Mouse (Mus musculus) intestine, postnatal 0 days (tissue): Measurements from ENCODE around the gene Slc22a20. TPM values are rescaled to one million over a fixed set of nuclear protein-coding genes. Genes with fewer than 3 reads are reported as not detected.

Experiments used
- ATAC-seq: fragments of 200-750 bp; cut with Nextera tagmentation; 2 replicates; pipeline ENCODE4 v1.8.0; 2017; ENCODE audit warnings: mild to moderate bottlenecking, moderate TSS enrichment, moderate library complexity
- H3K27ac ChIP-seq: fragments of 300-500 bp; sonication (generic); 2 replicates; pipeline ENCODE4 v1.5.1; 2014; ENCODE audit warnings: mild to moderate bottlenecking, low read depth, low read length, moderate library complexity
- H3K27me3 ChIP-seq: fragments of 300-500 bp; sonication (generic); replicated peaks from 2 replicates; pipeline ENCODE4 v1.6.1; 2014; ENCODE audit warnings: low read length, mixed read lengths; ENCODE audit not compliant: control insufficient read depth, insufficient read depth
- H3K36me3 ChIP-seq: fragments of 300-500 bp; sonication (generic); 2 replicates; pipeline ENCODE4 v1.6.1; 2014; ENCODE audit warnings: mild to moderate bottlenecking, moderate library complexity; ENCODE audit not compliant: control insufficient read depth, insufficient read depth
- H3K4me1 ChIP-seq: fragments of 300-500 bp; sonication (generic); replicated peaks from 2 replicates; pipeline ENCODE4 v1.6.1; 2014; ENCODE audit warnings: antibody characterized with exemption, low read length, mixed read lengths; ENCODE audit not compliant: control insufficient read depth, insufficient read depth
- H3K4me2 ChIP-seq: fragments of 300-500 bp; sonication (generic); replicated peaks from 2 replicates; pipeline ENCODE4 v1.6.1; 2014; ENCODE audit warnings: low read depth, mild to moderate bottlenecking, moderate library complexity
- H3K4me3 ChIP-seq: fragments of 300-500 bp; sonication (generic); 2 replicates; pipeline ENCODE4 v1.5.1; 2014; ENCODE audit warnings: low read depth, low read length
- H3K9ac ChIP-seq: fragments of 300-500 bp; sonication (generic); 2 replicates; pipeline ENCODE4 v1.6.1; 2014; ENCODE audit warnings: mild to moderate bottlenecking, low read depth, low read length
- H3K9me3 ChIP-seq: fragments of 300-500 bp; sonication (generic); 2 replicates; pipeline ENCODE4 v1.6.1; 2016; ENCODE audit warnings: mixed run types; ENCODE audit not compliant: control insufficient read depth
- CTCF ChIP-seq: sonication (generic); IDR thresholded peaks from 2 replicates; pipeline ENCODE4 v1.5.1; 2016; ENCODE audit warnings: low read depth, mild to moderate bottlenecking, control low read depth, antibody characterized with exemption, moderate library complexity
- WGBS: fragments of 180-500 bp; shearing (Covaris S2); extraction: QIAGEN DNeasy Blood & Tissue Kit; methylation state at CpG from one replicate; pipeline ENCODE4 v1.1.7; 2014; 5-methylcytosine and 5-hydroxymethylcytosine counted together
- polyA plus RNA-seq: library from polyadenylated mRNA; unstranded; fragments of >200 nt; fragmentation: Nextera tagmentation; extraction: Ambion mirVana; gene quantifications from 2 replicates; pipeline ENCODE4 v1.2.1, GENCODE M21; 2015

Gene Slc22a20
- polyA plus RNA-seq, 1 experiment from 2014 or later = not detected

- no peak overlapping the region for H3K4me3 ChIP-seq
- 23% methylated on average over 14 of the region's 14 CpGs for WGBS
- H3K9ac ChIP-seq = no peak overlapping the region
These were observed 48.0 kb downstream of the Slc22a20 start for GRCm38 (mm10) chr19:5937836-5938406.

GRCm38 (mm10) chr19:5937095-5937835, 48.7 kb downstream of the Slc22a20 start:
- 80% methylated on average over 21 of the region's 21 CpGs for WGBS
- ATAC-seq = no peak
- H3K27ac ChIP-seq = no peak overlapping the region
- no peak overlapping the region for H3K9ac ChIP-seq
- peaks cover 3% of the 10 kb centered on the region for H3K4me1 ChIP-seq
- H3K4me3 ChIP-seq = no peak overlapping the region
- TF ChIP-seq CTCF = no peak
- H3K36me3 ChIP-seq = peaks cover 22% of the 10 kb centered on the region; the same call in 1 of the 2 replicates
- no peak overlapping the region for H3K4me2 ChIP-seq
- no peaks in the 10 kb centered on the region for H3K9me3 ChIP-seq
- no peaks in the 10 kb centered on the region for H3K27me3 ChIP-seq

More at GRCm38 (mm10) chr19:5937836-5938406, 48.0 kb downstream of the Slc22a20 start:
- Histone ChIP-seq H3K36me3 (peaks cover 25% of the 10 kb centered on the region; the same call in 1 of the 2 replicates), H3K27me3 (no peaks in the 10 kb centered on the region), H3K9me3 (no peaks in the 10 kb centered on the region), H3K27ac (no peak overlapping the region), H3K4me2 (no peak overlapping the region), H3K4me1 (peaks cover 3% of the 10 kb centered on the region)
- TF ChIP-seq CTCF = no peak
- no peak for ATAC-seq

GRCm38 (mm10) chr19:5935691-5936090, 50.3 kb downstream of the Slc22a20 start:
- Histone ChIP-seq H3K9me3 (no peaks in the 10 kb centered on the region), H3K4me2 (0 out of 2 replicates have a peak overlapping the region, but pooled peaks have one; percentile 13), H3K9ac (no peak overlapping the region), H3K4me1 (peaks cover 3% of the 10 kb centered on the region), H3K4me3 (no peak overlapping the region), H3K36me3 (peaks cover 10% of the 10 kb centered on the region; the same call in 1 of the 2 replicates), H3K27ac (peak overlapping the region; percentile 28; the same call in 1 of the 2 replicates), H3K27me3 (no peaks in the 10 kb centered on the region)
- ATAC-seq = no peak
- no peak for TF ChIP-seq CTCF
- 45% methylated on average over 5 of the region's 5 CpGs for WGBS

GRCm38 (mm10) chr19:5935266-5935665, 50.7 kb downstream of the Slc22a20 start:
- no peaks in the 10 kb centered on the region for H3K27me3 ChIP-seq
- H3K9ac ChIP-seq = no peak overlapping the region
- no peak overlapping the region for H3K4me3 ChIP-seq
- H3K4me1 ChIP-seq = peaks cover 3% of the 10 kb centered on the region
- H3K27ac ChIP-seq = peak overlapping the region; percentile 28; the same call in 1 of the 2 replicates
- peak; percentile 49; the same call in 1 of the 2 replicates for ATAC-seq
- no peaks in the 10 kb centered on the region for H3K9me3 ChIP-seq
- H3K36me3 ChIP-seq = peaks cover 6% of the 10 kb centered on the region; the same call in 1 of the 2 replicates
- WGBS = 14% methylated on average over 3 of the region's 3 CpGs
- TF ChIP-seq CTCF = no peak
- 0 out of 2 replicates have a peak overlapping the region, but pooled peaks have one; percentile 13 for H3K4me2 ChIP-seq

GRCm38 (mm10) chr19:5929634-5930596, 56.0 kb downstream of the Slc22a20 start:
- peak overlapping the region; percentile 54; the same call in 1 of the 2 replicates for H3K27ac ChIP-seq
- H3K4me2 ChIP-seq = no peak overlapping the region
- no peak overlapping the region for H3K4me3 ChIP-seq
- no peaks in the 10 kb centered on the region for H3K9me3 ChIP-seq
- 40% methylated on average over 14 of the region's 14 CpGs for WGBS
- TF ChIP-seq CTCF = no peak
- no peak overlapping the region for H3K9ac ChIP-seq
- H3K27me3 ChIP-seq = no peaks in the 10 kb centered on the region
- H3K4me1 ChIP-seq = peaks cover under 1% of the 10 kb centered on the region; the same call in 1 of the 2 replicates
- H3K36me3 ChIP-seq = no peaks in the 10 kb centered on the region
- ATAC-seq = no peak
